Mouse (Mus musculus): ENCODE data around the gene Ildr1.

Gene Ildr1

GRCm38 (mm10) chr16:36771703-36772102 is 77.9 kb downstream of the Ildr1 start:
- DNase-seq (ENCODE audit: low spot score) = no peak

- no peak for DNase-seq (ENCODE audit: low spot score)
These were observed 79.2 kb downstream of the Ildr1 start for GRCm38 (mm10) chr16:36772996-36773395.

GRCm38 (mm10) chr16:36775658-36776057 is 81.9 kb downstream of the Ildr1 start:
- no peak for DNase-seq (ENCODE audit: low spot score)
